Mouse (Mus musculus): ENCODE results near the gene Gpr61. TPM values are rescaled to one million over a fixed set of nuclear protein-coding genes. Genes with fewer than 3 reads are reported as not detected.

Gpr61 gene
- polyA plus RNA-seq, 1 experiment from 2014 or later: 1.1 TPM

- Histone ChIP-seq H3K27ac (ENCODE audit: low read depth, low read length) (peak within 1 kb of the TSS; percentile 82), H3K36me3 (ENCODE audit: control insufficient read depth, insufficient read depth, low read length) (no peaks in the 10 kb centered on the region), H3K9ac (ENCODE audit: low read length) (peak within 1 kb of the TSS; percentile 92), H3K27me3 (ENCODE audit: control insufficient read depth, insufficient read depth, low read length) (no peaks in the 10 kb centered on the region), H3K4me2 (ENCODE audit: low read depth) (peak within 1 kb of the TSS; percentile 67), H3K9me3 (ENCODE audit: control insufficient read depth, low read length) (no peaks in the 10 kb centered on the region), H3K4me3 (ENCODE audit: low read depth, low read length) (peak within 1 kb of the TSS; percentile 94), H3K4me1 (ENCODE audit: control insufficient read depth, insufficient read depth, low read length) (peaks cover 7% of the 10 kb centered on the region)
- peak; percentile 92 for ATAC-seq (ENCODE audit: insufficient read depth, low FRiP score, low TSS enrichment)
- DNase-seq (ENCODE audit: low spot score): peak; percentile 92
- WGBS: under 1% methylated on average over 63 of the region's 63 CpGs
Observed at GRCm38 (mm10) chr3:108145534-108146445, 8.9 kb downstream of the Gpr61 start, which contains the start of gene Gnai3. Gnai3 (minus strand) TSS chr3:108146146.

DNA sequence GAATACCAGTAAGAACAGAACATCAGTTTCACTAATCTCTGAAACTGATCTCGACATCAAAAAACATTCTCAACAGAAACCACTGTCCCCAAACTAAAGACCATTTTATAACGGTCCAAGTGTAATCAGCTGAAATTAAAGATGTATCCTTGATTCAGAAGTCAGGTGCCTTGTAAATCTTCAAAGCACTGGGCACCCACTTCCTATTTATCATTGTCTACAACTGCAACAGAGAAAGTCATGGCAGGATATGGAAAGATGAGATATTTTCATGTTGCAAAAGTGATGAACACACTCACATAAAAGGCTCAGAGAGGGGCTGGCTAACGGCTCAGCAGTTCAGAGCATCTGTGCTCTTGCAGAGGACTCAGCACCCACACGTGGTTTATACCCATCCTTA, 13.9 kb downstream of the Gpr61 start:
- peaks cover 7% of the 10 kb centered on the region for H3K4me1 ChIP-seq (ENCODE audit: control insufficient read depth, insufficient read depth, low read length)
- H3K36me3 ChIP-seq (ENCODE audit: control insufficient read depth, insufficient read depth, low read length): no peaks in the 10 kb centered on the region
- no peaks in the 10 kb centered on the region for H3K9me3 ChIP-seq (ENCODE audit: control insufficient read depth, low read length)
- no peak overlapping the region for H3K9ac ChIP-seq (ENCODE audit: low read length)
- ATAC-seq (ENCODE audit: insufficient read depth, low FRiP score, low TSS enrichment) (no peak), DNase-seq (ENCODE audit: low spot score) (no peak)
- no peak overlapping the region for H3K27ac ChIP-seq (ENCODE audit: low read depth, low read length)
- no peaks in the 10 kb centered on the region for H3K27me3 ChIP-seq (ENCODE audit: control insufficient read depth, insufficient read depth, low read length)
- H3K4me2 ChIP-seq (ENCODE audit: low read depth): no peak overlapping the region
- H3K4me3 ChIP-seq (ENCODE audit: low read depth, low read length): no peak overlapping the region
- WGBS: 87% methylated on average over 4 of the region's 4 CpGs

- ATAC-seq (ENCODE audit: insufficient read depth, low FRiP score, low TSS enrichment) (no peak), DNase-seq (ENCODE audit: low spot score) (no peak)
- no peak overlapping the region for H3K4me3 ChIP-seq (ENCODE audit: low read depth, low read length)
- WGBS: 81% methylated on average over 1 of the region's 1 CpGs
- no peaks in the 10 kb centered on the region for H3K9me3 ChIP-seq (ENCODE audit: control insufficient read depth, low read length)
- H3K4me2 ChIP-seq (ENCODE audit: low read depth): no peak overlapping the region
- no peak overlapping the region for H3K9ac ChIP-seq (ENCODE audit: low read length)
- H3K27ac ChIP-seq (ENCODE audit: low read depth, low read length): no peak overlapping the region
- no peaks in the 10 kb centered on the region for H3K4me1 ChIP-seq (ENCODE audit: control insufficient read depth, insufficient read depth, low read length)
- H3K27me3 ChIP-seq (ENCODE audit: control insufficient read depth, insufficient read depth, low read length): no peaks in the 10 kb centered on the region
- no peaks in the 10 kb centered on the region for H3K36me3 ChIP-seq (ENCODE audit: control insufficient read depth, insufficient read depth, low read length)
Observed at GRCm38 (mm10) chr3:108139113-108139512, 15.6 kb downstream of the Gpr61 start.

DNA sequence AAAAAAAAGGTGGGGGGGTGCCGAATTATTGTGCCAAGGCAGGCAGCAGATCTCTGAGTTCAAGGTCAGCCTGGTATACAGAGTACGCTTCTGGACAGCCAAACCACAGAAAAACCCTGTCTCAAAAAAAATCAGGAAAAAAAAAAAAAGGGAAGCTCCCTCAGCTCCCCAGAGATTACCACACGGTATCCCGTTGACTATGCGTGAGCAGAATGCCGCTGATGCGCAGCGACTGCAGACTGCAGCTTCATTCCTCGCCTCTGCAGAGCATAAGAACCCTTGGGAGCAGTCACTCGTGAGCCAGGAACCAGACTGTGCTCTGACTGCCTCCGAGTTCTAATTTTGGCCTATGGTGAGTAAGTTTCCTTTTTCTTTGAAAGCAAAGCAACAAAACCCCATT, 20.0 kb downstream of the Gpr61 start:
- Histone ChIP-seq H3K36me3 (ENCODE audit: control insufficient read depth, insufficient read depth, low read length) (no peaks in the 10 kb centered on the region), H3K4me1 (ENCODE audit: control insufficient read depth, insufficient read depth, low read length) (no peaks in the 10 kb centered on the region), H3K4me2 (ENCODE audit: low read depth) (no peak overlapping the region), H3K4me3 (ENCODE audit: low read depth, low read length) (no peak overlapping the region), H3K27me3 (ENCODE audit: control insufficient read depth, insufficient read depth, low read length) (no peaks in the 10 kb centered on the region), H3K9ac (ENCODE audit: low read length) (no peak overlapping the region), H3K9me3 (ENCODE audit: control insufficient read depth, low read length) (no peaks in the 10 kb centered on the region), H3K27ac (ENCODE audit: low read depth, low read length) (no peak overlapping the region)
- DNase-seq (ENCODE audit: low spot score) (peak; percentile 17), ATAC-seq (ENCODE audit: insufficient read depth, low FRiP score, low TSS enrichment) (no peak)
- 71% methylated on average over 11 of the region's 11 CpGs for WGBS

- Histone ChIP-seq H3K36me3 (ENCODE audit: control insufficient read depth, insufficient read depth, low read length) (no peaks in the 10 kb centered on the region), H3K4me1 (ENCODE audit: control insufficient read depth, insufficient read depth, low read length) (no peaks in the 10 kb centered on the region), H3K9ac (ENCODE audit: low read length) (no peak overlapping the region), H3K27ac (ENCODE audit: low read depth, low read length) (no peak overlapping the region), H3K4me3 (ENCODE audit: low read depth, low read length) (no peak overlapping the region), H3K9me3 (ENCODE audit: control insufficient read depth, low read length) (no peaks in the 10 kb centered on the region), H3K4me2 (ENCODE audit: low read depth) (no peak overlapping the region), H3K27me3 (ENCODE audit: control insufficient read depth, insufficient read depth, low read length) (no peaks in the 10 kb centered on the region)
- DNase-seq (ENCODE audit: low spot score) (no peak), ATAC-seq (ENCODE audit: insufficient read depth, low FRiP score, low TSS enrichment) (no peak; the same call in 1 of the 2 replicates)
- 82% methylated on average over 1 of the region's 1 CpGs for WGBS
Observed at GRCm38 (mm10) chr3:108132484-108132883, 22.2 kb downstream of the Gpr61 start.

- 94% methylated on average over 1 of the region's 1 CpGs for WGBS
Observed at GRCm38 (mm10) chr3:108131821-108132220, 22.9 kb downstream of the Gpr61 start.

DNA sequence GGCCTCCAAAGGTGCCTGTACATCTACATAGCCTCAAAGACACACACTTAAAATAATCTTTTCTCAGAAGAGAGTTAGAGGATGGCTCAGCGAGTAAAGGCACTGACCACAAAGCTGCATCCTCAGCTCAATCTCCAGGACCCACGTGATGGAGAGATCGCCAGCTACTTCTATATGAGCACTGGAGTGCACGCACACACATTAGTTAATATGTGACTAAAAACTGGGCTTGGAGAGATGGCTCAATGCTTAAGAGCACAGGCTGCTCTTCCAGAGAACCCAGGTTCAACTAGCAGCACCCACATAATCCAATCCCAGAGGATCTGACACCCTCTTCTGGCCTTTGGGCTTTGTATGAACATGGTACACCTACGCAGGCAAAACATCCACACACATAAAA, 23.5 kb downstream of the Gpr61 start:
- H3K27me3 ChIP-seq (ENCODE audit: control insufficient read depth, insufficient read depth, low read length): no peaks in the 10 kb centered on the region
- H3K4me1 ChIP-seq (ENCODE audit: control insufficient read depth, insufficient read depth, low read length): no peaks in the 10 kb centered on the region
- DNase-seq (ENCODE audit: low spot score) (no peak), ATAC-seq (ENCODE audit: insufficient read depth, low FRiP score, low TSS enrichment) (no peak)
- 92% methylated on average over 5 of the region's 5 CpGs for WGBS
- H3K9ac ChIP-seq (ENCODE audit: low read length): no peak overlapping the region
- H3K36me3 ChIP-seq (ENCODE audit: control insufficient read depth, insufficient read depth, low read length): no peaks in the 10 kb centered on the region
- no peak overlapping the region for H3K4me2 ChIP-seq (ENCODE audit: low read depth)
- no peak overlapping the region for H3K4me3 ChIP-seq (ENCODE audit: low read depth, low read length)
- no peak overlapping the region for H3K27ac ChIP-seq (ENCODE audit: low read depth, low read length)
- no peaks in the 10 kb centered on the region for H3K9me3 ChIP-seq (ENCODE audit: control insufficient read depth, low read length)

More at GRCm38 (mm10) chr3:108131821-108132220, 22.9 kb downstream of the Gpr61 start:
- no peak for ATAC-seq (ENCODE audit: insufficient read depth, low FRiP score, low TSS enrichment)
- H3K4me3 ChIP-seq (ENCODE audit: low read depth, low read length): no peak overlapping the region
- no peaks in the 10 kb centered on the region for H3K36me3 ChIP-seq (ENCODE audit: control insufficient read depth, insufficient read depth, low read length)
- no peak overlapping the region for H3K27ac ChIP-seq (ENCODE audit: low read depth, low read length)
- no peak overlapping the region for H3K9ac ChIP-seq (ENCODE audit: low read length)
- no peaks in the 10 kb centered on the region for H3K4me1 ChIP-seq (ENCODE audit: control insufficient read depth, insufficient read depth, low read length)
- H3K4me2 ChIP-seq (ENCODE audit: low read depth): no peak overlapping the region
- H3K9me3 ChIP-seq (ENCODE audit: control insufficient read depth, low read length): no peaks in the 10 kb centered on the region
- no peak for DNase-seq (ENCODE audit: low spot score)
- H3K27me3 ChIP-seq (ENCODE audit: control insufficient read depth, insufficient read depth, low read length): no peaks in the 10 kb centered on the region

DNA sequence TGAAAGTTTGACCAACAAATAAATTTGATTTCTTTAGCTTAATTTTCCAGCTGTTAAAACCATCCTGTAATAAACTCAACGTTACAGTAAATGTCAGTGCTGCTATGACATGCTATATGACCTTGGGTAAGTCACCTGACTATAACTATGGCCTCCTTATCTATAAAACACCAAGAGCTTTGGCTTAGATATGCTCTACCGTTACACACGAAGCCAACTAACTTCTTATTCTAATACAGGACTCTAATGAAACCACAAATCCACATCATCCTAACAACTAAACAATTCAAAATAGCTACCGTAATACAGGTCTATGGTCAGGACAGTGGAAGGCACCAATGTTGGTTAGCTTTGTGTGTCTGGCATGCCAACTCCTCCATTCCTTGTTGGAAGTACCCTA, 24.9 kb downstream of the Gpr61 start:
- no peak overlapping the region for H3K4me2 ChIP-seq (ENCODE audit: low read depth)
- H3K9me3 ChIP-seq (ENCODE audit: control insufficient read depth, low read length): no peaks in the 10 kb centered on the region
- no peak overlapping the region for H3K9ac ChIP-seq (ENCODE audit: low read length)
- no peak for ATAC-seq (ENCODE audit: insufficient read depth, low FRiP score, low TSS enrichment)
- no peaks in the 10 kb centered on the region for H3K27me3 ChIP-seq (ENCODE audit: control insufficient read depth, insufficient read depth, low read length)
- H3K4me3 ChIP-seq (ENCODE audit: low read depth, low read length): no peak overlapping the region
- 93% methylated on average over 4 of the region's 4 CpGs for WGBS
- H3K27ac ChIP-seq (ENCODE audit: low read depth, low read length): no peak overlapping the region
- no peak for DNase-seq (ENCODE audit: low spot score)
- H3K36me3 ChIP-seq (ENCODE audit: control insufficient read depth, insufficient read depth, low read length): no peaks in the 10 kb centered on the region
- no peaks in the 10 kb centered on the region for H3K4me1 ChIP-seq (ENCODE audit: control insufficient read depth, insufficient read depth, low read length)

- DNase-seq (ENCODE audit: low spot score): no peak
- H3K9ac ChIP-seq (ENCODE audit: low read length): no peak overlapping the region
- no peak overlapping the region for H3K4me2 ChIP-seq (ENCODE audit: low read depth)
- H3K36me3 ChIP-seq (ENCODE audit: control insufficient read depth, insufficient read depth, low read length): no peaks in the 10 kb centered on the region
- 79% methylated on average over 4 of the region's 4 CpGs for WGBS
- no peak overlapping the region for H3K4me3 ChIP-seq (ENCODE audit: low read depth, low read length)
- H3K27me3 ChIP-seq (ENCODE audit: control insufficient read depth, insufficient read depth, low read length): no peaks in the 10 kb centered on the region
- no peak for ATAC-seq (ENCODE audit: insufficient read depth, low FRiP score, low TSS enrichment)
- H3K9me3 ChIP-seq (ENCODE audit: control insufficient read depth, low read length): no peaks in the 10 kb centered on the region
- H3K4me1 ChIP-seq (ENCODE audit: control insufficient read depth, insufficient read depth, low read length): no peaks in the 10 kb centered on the region
- H3K27ac ChIP-seq (ENCODE audit: low read depth, low read length): no peak overlapping the region
Observed at GRCm38 (mm10) chr3:108129367-108129766, 25.3 kb downstream of the Gpr61 start.
